Mouse (Mus musculus): Measurements from ENCODE around the gene Wnk2.

Wnk2 gene

DNA sequence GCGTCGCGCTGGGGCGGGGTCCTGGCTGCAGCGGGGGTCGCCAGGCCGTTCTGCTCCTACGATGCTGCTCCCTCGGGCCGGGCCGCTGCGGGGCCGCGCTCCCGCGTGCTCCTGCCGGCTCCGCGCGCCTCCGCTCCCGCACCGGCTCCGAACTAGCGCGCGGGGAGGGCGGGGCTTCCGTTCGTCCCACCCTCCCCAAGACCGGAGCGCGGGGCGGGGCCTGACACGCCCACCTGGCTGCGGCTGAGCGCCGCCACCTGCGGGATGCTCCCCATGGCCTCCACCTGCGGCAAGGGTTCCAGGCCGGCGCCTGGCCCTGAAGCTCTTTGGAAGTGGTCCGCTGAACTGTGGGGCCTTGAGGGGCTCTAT, at the start of gene Wnk2:
Wnk2 (minus strand) TSS at position 157 of the 369 bp plus-strand sequence.
- no peak for DNase-seq (ENCODE audit: low read depth, low spot score)

DNA sequence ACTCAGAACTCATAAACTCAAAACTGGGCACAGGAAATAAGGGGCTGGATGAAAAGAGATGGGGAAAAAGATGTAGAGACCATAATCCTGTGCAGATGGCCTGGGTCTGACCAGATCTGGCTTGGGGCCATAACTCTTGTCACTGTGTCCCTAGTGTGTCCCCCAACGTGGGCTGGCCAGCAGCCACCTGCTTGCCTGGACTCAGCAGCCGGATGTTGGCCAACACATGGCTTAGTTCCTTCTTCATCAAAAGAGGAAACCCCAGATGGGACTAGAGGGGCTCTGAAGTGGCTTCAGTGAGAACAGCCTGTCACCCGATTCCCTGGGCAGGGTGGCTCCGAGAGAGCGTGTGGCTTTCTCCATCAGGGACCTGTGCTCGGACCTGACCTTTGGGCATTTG, 49.0 kb upstream of the Wnk2 start:
- DNase-seq (ENCODE audit: low read depth, low spot score): no peak

DNA sequence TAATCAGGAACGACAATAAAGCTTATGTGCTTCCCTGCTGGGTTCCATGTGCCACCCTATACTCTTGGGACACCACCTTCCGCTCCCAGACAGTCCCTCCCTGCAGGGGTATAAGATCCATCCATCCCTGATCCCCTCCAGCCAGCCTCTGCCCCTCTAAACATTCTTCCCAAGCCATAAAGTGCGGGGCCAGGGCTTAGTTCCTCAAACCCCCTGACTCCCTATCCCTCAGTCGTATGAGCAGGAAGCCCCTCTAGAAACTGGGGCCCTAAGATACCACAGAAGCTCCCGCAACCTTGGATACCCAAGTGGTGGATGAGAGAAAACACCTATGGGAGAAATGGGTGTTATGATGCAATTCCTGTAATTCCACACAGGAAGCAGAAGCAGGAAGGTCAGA, 48.4 kb upstream of the Wnk2 start:
- DNase-seq (ENCODE audit: low read depth, low spot score): no peak

DNA sequence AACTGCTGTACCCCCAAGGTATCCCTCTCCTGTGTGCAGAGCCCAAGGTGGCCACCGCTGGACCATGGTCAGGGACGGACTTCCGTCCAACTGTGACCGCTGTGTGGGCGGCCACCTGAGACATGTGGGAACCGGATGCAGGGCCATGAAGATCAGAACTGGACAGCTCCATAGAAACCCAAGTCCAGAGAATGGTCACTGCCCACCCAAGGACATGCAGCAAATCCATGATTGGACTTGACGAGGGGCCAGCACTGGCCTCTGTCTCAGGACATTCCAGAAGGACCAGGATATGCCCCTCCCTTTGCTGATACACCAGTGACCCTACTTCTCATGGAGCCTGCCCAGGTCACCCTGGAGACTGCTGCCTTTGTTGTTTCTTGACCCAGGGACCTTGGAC, 47.8 kb upstream of the Wnk2 start:
- DNase-seq (ENCODE audit: low read depth, low spot score): no peak

DNA sequence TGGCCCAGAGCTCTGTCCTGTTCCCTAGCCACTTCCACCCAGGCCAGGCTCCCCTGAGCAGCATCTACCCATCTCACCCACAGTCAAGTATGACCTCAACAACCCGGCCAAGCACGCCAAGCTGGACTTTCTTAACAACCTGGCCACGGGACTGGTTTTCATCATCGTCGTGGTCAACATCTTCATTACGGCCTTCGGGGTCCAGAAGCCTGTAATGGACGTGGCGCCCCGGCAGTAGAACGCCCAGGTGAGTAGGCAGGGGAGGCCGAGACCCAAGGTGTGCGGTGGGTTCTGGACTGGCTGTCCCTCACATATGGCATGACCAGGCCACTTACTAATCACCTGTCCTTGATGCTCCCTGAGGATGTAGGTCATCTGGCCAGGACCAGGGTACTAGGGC, 47.0 kb upstream of the Wnk2 start:
- DNase-seq (ENCODE audit: low read depth, low spot score): no peak

DNA sequence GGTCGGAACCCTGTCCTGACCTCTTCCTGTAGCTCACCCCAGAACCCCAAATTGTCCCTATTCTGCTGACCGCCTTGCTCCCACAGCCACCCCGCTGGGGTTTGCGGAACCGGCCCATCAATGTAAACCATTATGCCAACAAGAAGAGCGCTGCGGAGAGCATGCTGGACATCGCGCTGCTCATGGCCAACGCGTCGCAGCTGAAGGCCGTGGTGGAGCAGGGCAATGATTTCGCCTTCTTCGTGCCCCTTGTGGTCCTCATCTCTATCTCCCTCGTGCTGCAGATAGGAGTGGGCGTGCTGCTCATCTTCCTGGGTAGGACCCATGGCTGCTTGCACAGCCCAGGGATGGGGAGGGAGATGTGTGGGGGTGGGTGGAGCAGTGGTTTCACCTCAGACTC, 45.8 kb upstream of the Wnk2 start:
- DNase-seq (ENCODE audit: low read depth, low spot score): no peak

DNA sequence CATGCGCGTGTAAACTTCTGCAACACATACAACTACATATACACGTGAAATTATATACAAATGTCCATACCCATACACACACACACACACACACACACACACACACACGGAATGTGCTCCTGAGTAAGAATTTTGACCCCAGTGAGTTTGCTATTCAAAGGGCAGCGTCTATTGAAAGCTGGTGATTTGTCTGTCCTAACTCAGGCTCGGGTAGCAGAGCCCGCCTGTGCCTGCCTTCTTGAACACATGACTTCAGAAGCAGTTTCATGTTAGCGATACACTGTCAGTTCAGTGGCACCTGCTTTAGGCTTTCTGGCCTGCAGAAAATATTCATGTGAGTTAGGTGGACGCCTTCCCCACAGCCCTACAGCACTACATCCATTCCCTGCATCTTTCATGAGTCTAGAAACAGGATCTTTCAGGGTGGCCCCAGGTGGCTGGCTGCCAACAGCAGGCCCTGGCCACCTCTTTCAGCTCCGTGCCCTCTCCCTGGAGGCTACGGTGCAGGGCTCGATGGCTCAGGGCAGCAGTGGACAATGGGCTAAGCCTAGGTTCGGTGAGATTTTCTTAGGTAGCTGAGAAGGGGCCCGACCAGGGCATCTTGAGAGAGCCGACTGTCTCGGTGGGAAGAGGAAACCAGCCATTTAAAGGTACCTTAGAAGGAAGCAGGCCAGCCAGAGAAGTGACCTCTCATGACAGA, 44.5 kb upstream of the Wnk2 start:
- no peak for DNase-seq (ENCODE audit: low read depth, low spot score)

DNA sequence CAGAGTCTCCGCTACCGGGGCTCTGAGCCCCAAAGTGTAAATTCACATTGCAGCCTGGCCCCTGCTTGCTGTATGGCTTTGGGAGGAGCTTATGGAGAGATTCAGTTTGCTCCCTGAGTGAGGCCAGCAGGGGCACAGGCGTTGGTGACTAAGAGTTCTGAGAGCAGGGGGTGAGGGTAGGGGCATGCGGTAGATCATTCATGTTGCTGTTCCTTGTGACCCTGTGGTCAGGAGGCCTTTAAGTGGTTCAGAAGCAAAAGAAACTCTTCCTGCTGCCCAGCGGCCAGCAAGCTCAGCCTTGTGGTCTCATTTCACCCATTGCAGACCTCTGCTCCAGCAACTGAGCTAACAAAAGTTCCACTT, 43.8 kb upstream of the Wnk2 start:
- no peak for DNase-seq (ENCODE audit: low read depth, low spot score)

DNA sequence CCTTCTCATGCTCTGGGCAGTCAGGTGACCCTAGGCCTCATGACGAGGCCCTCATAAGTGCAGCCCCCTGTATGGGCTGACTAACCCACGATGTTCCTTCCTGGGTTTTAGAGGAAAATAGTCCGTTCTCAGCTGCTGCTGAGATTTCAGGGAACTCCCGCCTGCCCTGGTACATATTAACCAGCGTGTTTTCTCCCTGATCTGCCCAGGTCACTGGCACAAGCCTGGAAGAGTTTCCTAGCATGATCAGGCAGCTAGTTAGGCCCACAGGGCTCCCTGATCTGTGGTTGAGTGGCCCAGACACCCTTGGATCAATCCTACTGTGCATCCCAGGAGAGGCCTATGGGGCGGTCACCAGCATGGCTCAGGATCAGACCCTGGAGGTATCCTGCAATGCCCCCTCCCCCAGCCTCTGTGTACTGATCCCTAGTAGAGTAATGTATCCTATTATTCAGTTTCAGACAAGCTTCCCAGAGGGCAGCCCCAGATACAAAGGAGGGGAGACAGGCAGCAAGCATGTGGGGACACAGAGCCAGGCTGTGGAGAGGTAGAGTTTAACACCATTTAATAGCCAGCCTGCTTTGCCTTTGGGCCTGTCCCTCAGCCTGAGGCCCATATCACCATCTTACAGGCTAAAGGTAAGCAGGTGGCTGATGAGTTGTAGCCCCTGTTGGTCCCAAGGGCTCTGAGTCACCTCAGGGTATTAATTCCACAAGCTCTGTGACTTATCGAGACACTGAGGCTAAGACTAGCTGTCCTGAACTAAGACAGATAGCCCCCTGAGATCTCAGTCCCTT, 43.3 kb upstream of the Wnk2 start:
- no peak for DNase-seq (ENCODE audit: low read depth, low spot score)

DNA sequence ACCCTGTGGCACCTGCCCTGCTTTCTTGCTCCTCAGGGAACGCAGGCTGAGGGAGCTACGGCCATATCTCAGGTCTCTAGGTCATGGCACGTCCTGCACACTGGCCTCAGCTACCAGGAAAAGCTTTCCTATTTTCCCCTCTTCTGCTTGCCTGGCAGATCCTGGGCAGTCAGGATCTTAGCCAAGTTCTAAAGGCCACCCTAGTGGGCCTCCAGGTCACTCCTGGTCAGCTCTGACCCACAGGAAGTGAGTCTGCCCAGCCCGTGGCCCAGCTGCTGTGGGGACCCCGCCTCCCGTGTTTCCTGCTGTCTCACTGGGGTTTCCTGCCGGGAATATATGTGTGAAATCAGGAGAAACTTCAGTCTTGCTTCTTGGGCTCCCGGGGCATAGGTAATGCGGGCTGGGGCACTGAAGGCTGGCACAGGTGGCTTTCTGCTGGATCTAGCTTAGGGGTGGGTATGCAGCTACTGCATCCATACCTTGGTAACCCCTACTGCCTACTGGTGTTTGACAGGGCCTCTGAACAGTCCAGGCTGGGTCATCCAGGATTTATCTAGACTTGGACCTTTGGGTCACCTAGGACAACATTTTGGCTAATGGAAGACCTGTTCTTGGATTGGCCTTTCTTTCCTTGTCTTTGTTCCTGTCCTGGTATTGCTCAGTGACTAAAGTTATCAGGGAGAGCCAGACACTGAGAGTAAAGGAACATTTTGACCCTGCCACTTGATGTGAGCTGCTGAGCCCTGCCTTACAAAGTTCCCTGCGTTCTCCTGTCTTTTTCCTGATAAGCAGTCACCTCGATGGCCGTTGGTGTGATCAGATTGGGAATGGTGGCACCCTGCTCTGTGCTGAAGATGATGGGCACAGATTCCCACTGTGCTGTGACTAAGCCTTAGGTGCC, 42.4 kb upstream of the Wnk2 start:
- DNase-seq (ENCODE audit: low read depth, low spot score): no peak

DNA sequence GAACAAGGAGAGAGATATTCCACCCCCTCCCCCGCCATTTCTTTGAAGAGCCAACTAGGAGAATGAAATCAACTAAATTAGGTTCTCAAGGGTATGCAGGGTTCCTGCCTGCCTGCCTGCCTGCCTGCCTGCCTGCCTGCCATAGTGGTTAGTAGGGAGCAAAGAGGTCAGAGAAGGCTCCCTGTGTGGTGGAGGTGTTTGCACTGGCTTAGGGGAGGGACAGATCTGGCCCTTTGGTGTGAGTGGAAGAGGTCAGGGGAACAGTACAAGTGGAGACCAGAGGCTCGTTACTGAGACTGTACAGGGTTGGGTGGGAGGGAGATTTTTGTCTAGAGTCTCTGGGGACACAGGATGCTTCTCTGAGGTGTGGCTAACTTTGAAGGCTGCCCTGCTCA, 41.1 kb upstream of the Wnk2 start:
- no peak for DNase-seq (ENCODE audit: low read depth, low spot score)

DNA sequence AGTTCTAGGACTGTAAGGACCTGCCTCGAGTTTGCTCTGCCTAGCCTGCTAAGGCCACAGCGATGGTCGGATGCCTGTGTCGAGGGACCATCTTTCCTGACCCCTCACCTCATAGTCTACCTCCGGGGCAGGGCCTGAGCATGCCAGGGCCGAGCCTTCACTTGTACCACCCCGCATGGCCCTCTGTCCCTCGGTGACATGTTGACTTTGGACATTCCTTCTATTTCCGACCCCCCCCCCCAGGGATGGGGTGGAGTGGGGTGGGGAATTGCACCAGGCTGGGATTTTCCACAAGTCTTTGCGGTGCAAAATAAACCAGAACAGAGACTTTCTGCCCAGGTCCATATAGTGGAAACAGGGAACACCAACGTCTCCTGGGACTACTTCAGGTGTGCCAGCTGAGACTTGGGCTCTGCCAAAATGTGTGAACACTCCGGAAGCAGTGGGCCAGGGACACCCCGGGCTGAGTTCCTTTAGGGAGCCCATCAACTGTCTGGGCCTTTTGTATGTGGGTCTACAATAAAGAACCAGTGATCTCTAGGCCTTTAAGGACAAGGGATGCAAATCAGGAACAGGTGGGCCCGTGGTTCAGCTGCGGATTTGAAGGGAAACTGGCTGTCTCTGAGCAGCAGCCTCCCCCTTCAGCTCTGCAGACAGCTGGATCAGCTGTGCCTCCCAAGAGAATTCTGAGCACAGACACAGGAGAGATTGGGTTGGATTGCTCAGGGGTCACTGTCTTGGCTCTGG, 40.6 kb upstream of the Wnk2 start:
- DNase-seq (ENCODE audit: low read depth, low spot score): peak; percentile 54

DNA sequence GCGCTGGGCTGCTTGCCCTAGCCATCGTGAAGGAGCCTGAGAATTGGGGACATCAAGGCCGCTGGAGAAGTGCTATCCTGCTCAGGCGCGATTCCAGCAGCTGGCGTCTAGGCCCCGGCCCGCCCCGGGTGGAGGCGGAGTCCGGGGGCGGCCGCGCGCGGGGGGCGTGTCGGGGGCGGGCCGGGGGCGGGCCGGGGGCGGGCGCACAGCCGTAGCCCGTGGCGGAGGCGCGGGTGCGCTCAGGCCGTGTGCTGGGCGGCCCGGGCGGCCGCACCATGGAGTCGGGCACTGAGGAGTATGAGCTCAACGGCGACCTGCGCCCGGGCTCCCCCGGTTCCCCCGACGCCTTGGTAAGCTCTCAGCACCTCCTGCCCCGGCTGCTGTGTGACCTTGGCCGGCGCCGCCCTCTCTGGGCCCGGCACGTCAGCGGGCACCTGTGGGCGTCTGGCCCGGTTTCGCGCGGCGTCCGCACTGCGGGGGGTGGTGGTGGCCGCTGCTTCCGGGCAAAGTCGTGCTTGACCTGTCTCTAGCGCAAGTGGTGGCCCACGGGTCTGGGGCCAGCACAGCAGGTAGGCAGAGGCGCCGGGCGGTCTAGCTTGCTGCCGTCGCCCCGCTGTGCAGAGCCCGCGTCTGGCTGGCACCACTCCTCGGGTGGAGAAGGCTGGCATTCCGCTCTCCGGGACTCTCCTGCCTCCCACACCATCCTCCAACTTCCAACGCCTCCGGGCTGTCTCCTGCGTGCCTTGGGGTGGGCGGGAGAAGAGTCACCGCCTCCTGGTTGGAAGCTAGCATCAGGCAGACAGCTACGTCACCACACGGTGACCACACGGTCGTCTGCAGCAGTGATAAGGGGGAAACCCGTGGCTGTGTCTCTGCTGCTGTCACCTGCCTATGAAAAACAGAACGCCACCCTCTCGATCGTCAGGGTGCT, 39.7 kb upstream of the Wnk2 start, which contains the start of gene Ninj1:
Ninj1 (plus strand) TSS at position 198 of the 931 bp plus-strand sequence.
- peak; percentile 90 for DNase-seq (ENCODE audit: low read depth, low spot score)

DNA sequence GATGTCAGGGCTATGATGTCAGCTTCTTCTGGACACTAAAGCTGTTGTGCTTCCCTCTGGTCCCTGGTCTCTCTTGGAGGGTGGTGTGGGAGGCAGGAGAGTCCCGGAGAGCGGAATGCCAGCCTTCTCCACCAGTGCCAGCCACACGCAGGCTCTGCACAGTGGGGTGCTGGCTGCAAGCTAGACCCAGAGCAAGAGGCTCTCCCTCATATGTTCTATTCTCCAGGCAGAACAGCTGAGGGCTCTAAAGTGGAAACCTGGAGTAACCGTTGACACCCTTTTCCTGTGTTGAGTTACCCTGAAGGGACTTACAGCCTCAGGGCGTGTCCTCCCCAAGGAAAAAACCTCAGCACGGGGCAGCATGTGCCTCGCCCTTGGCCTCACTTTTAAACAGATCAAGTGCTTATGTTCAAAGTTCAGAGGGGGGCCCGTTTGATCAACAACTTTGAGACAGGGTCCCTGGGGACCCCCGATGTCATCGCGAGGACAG, 39.0 kb upstream of the Wnk2 start:
- no peak for DNase-seq (ENCODE audit: low read depth, low spot score)

DNA sequence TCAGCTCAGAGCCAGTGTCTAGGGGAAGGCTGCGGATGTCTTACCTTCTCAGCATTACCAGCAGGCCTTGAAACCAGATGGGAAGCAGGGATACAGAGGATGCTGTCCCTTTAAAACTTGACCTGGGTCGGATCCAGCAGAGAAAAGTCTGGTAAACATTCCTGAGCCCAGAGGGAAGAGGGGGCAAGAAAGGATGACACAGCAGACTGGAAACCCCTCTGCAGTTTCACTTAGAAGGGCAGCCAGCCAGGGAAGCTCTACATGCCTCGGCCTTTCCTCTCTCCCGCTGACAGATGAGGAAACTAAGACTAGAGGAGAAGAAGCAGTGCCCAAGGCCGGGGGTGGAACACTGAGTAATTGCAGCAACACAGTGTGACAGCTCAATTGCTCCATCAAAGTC, 35.8 kb upstream of the Wnk2 start:
- DNase-seq (ENCODE audit: low read depth, low spot score): no peak

DNA sequence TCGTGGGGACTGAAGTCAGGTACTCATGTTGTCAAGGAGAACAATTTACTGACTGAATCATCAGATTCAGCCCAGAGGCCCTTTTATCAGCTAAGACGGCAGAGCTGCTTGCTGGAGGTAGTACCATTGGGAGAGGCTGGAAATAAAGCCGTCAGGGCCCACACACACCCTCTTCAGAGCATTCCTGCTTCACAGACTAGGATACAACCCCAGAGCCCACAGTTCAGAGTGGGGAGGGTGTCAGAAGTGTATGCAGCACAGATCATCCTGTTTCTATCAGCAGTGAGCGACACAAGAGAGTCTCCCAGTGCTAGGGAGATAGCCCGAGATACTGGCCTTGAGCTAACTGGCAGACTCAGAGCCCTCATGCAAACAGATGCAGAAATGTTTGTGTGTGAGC, 35.3 kb upstream of the Wnk2 start:
- no peak for DNase-seq (ENCODE audit: low read depth, low spot score)

DNA sequence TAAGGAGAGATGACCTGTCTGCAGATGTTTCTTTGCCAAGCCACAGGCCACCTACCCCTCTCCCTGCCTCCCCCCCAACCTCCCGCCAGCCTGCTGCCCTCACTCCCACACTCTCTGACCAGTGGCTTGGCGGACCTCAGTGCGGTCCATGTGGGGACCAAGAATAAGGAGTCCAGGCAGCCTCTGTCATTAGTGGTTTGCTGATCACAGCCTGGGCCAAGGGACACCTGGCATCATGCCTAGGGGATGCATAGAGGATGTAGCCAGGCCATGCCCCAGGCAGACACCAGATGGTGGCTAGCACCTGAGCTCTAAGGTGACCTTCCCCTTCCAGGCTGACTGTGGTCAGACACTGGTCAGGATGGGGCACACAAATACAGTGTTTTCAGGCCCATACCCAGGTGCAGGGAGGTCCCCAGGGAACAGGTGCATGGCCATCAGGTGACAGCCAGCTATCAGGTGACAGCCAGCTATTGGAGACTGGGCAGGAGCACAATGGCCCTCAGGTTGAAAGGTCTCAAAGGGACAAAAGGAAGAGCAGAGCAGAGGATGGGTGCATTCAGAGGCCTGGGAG, 33.7 kb upstream of the Wnk2 start:
- DNase-seq (ENCODE audit: low read depth, low spot score): peak; percentile 29

DNA sequence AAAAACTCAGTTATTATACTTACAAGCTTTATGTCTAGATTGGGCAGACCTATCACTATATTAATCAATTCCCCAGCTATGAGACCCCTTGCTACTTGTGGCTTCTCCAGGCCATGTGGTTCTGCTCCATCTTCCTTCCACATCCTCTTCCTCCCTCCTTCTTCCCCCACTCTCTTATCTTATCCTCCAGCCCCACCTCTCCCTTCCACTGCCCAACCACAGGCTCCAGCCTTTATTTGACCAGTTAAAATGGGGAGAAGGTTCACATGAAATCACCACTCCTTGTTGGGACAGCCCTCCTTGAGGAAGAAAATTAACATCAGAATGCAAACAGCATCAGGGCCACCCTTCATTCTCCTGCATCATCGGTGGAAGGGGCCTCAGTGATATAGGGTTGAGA, 32.9 kb upstream of the Wnk2 start:
- DNase-seq (ENCODE audit: low read depth, low spot score): no peak

DNA sequence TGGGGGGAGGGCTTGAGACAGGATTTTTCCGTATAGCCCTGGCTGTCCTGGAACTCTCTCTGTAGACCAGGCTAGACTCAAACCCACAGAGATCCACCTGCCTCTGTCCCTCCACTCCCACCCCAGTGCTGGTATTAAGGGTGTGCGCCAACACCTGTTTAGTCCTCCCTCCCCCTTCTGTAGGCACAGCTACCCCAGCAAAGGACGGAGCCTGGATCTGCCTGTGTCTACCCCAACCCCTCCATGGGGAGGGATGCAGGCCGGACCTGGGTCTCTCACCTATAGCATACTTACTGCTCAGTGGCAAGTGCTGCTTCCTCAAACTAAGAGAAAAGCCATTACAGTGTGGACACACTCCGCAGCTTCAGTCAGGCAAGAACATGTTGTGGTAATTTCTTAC, 32.5 kb upstream of the Wnk2 start:
- DNase-seq (ENCODE audit: low read depth, low spot score): no peak
